Mouse (Mus musculus) intestine, embryonic 15.5 days (tissue): ENCODE results near the gene Nrde2. TPM values are rescaled to one million over a fixed set of nuclear protein-coding genes. Genes with fewer than 3 reads are reported as not detected.
A peak's percentile ranks its signal among the peaks of the same experiment; 100 is the strongest.

ENCODE experiments used
- ATAC-seq: fragments of 200-750 bp; cut with Nextera tagmentation; 2 replicates; pipeline ENCODE4 v1.8.0; 2017; ENCODE audit warnings: moderate TSS enrichment, moderate library complexity
- H3K27ac ChIP-seq: fragments of 300-500 bp; sonication (generic); 2 replicates; pipeline ENCODE4 v1.5.1; 2015; ENCODE audit warnings: mild to moderate bottlenecking, inconsistent platforms
- H3K27me3 ChIP-seq: fragments of 300-500 bp; sonication (generic); replicated peaks from 2 replicates; pipeline ENCODE4 v1.6.1; 2015; ENCODE audit warnings: inconsistent platforms
- H3K36me3 ChIP-seq: fragments of 300-500 bp; sonication (generic); 2 replicates; pipeline ENCODE4 v1.6.1; 2015; ENCODE audit warnings: inconsistent platforms
- H3K4me1 ChIP-seq: fragments of 300-500 bp; sonication (generic); replicated peaks from 2 replicates; pipeline ENCODE4 v1.6.1; 2015; ENCODE audit warnings: inconsistent platforms
- H3K4me2 ChIP-seq: fragments of 300-500 bp; sonication (generic); replicated peaks from 2 replicates; pipeline ENCODE4 v1.6.1; 2015; ENCODE audit warnings: mild to moderate bottlenecking, inconsistent platforms
- H3K4me3 ChIP-seq: fragments of 300-500 bp; sonication (generic); replicated peaks from 2 replicates; pipeline ENCODE4 v1.5.1; 2015; ENCODE audit warnings: inconsistent platforms
- H3K9ac ChIP-seq: fragments of 300-500 bp; sonication (generic); 2 replicates; pipeline ENCODE4 v1.6.1; 2015; ENCODE audit warnings: inconsistent platforms
- H3K9me3 ChIP-seq: fragments of 300-500 bp; sonication (generic); 2 replicates; pipeline ENCODE4 v1.6.1; 2016; ENCODE audit warnings: inconsistent platforms
- WGBS: fragments of 180-500 bp; shearing (Covaris S2); methylation state at CpG from one replicate; pipeline ENCODE4 v1.1.7; 2015; 5-methylcytosine and 5-hydroxymethylcytosine counted together
- polyA plus RNA-seq: library from polyadenylated mRNA; unstranded; fragments of >200 nt; fragmentation: Nextera tagmentation; extraction: Ambion mirVana; gene quantifications from 2 replicates; pipeline ENCODE4 v1.2.1, GENCODE M21; 2015

Gene Nrde2
- polyA plus RNA-seq, 1 experiment from 2014 or later = 12.1 TPM

DNA sequence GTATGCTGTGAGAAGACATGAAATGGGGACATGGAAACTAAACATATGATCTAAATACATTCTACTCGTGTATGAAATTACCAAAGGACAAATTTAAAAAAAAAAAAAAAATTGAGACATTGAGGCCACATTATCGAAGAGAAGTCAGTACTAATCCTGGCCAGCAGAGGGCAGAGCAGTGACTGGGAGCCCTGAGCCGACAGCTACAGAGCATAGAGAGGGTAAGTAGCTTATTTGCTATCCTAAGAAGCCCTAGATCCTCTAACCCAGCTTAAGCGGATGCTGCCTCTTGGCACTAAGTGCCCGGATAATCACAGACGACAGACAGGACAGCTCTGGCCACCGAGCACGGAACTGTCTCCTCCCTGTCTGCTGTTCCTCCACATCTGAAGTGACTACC lies 27.8 kb downstream of the Nrde2 start:
- Histone ChIP-seq H3K36me3 (peaks cover 24% of the 10 kb centered on the region), H3K27ac (no peak overlapping the region), H3K4me2 (no peak overlapping the region), H3K4me3 (no peak overlapping the region), H3K9me3 (no peaks in the 10 kb centered on the region), H3K4me1 (peaks cover 5% of the 10 kb centered on the region; the same call in 1 of the 2 replicates), H3K27me3 (no peaks in the 10 kb centered on the region), H3K9ac (no peak overlapping the region)
- WGBS = 50% methylated on average over 8 of the region's 8 CpGs
- ATAC-seq = peak; percentile 50; the same call in 1 of the 2 replicates

DNA sequence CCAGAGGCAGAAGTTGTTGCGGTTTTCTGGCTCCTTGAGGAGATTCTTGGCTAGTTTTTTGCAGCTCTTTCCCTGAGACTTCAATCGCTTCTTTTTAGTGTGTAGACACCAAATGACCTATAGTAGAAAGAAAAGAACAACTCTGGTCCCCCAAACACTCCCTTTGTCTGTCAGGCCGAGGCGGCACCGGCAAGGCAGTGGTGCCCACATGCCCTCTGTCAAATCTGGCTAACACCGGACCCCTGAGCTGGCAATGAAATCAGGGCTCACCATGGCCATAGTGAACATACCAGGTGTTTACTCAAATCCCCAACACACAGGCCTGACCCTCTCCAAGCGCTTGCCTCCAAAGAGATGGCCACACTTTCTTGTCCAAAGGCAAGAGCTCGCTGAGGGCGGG lies 28.3 kb downstream of the Nrde2 start:
- no peaks in the 10 kb centered on the region for H3K9me3 ChIP-seq
- peaks cover 21% of the 10 kb centered on the region for H3K36me3 ChIP-seq
- no peak overlapping the region for H3K4me2 ChIP-seq
- no peak for ATAC-seq
- H3K4me3 ChIP-seq = no peak overlapping the region
- no peak overlapping the region for H3K9ac ChIP-seq
- no peaks in the 10 kb centered on the region for H3K27me3 ChIP-seq
- no peak overlapping the region for H3K27ac ChIP-seq
- peaks cover 5% of the 10 kb centered on the region; the same call in 1 of the 2 replicates for H3K4me1 ChIP-seq
- WGBS = 92% methylated on average over 9 of the region's 9 CpGs

GRCm38 (mm10) chr12:100128961-100129360 lies 30.5 kb downstream of the Nrde2 start:
- no peak overlapping the region for H3K27ac ChIP-seq
- H3K4me1 ChIP-seq = peaks cover 5% of the 10 kb centered on the region; the same call in 1 of the 2 replicates
- H3K36me3 ChIP-seq = peaks cover 30% of the 10 kb centered on the region
- H3K27me3 ChIP-seq = no peaks in the 10 kb centered on the region
- H3K9me3 ChIP-seq = no peaks in the 10 kb centered on the region
- no peak for ATAC-seq
- no peak overlapping the region for H3K4me2 ChIP-seq
- no peak overlapping the region for H3K9ac ChIP-seq
- 62% methylated on average over 8 of the region's 8 CpGs for WGBS
- H3K4me3 ChIP-seq = no peak overlapping the region

DNA sequence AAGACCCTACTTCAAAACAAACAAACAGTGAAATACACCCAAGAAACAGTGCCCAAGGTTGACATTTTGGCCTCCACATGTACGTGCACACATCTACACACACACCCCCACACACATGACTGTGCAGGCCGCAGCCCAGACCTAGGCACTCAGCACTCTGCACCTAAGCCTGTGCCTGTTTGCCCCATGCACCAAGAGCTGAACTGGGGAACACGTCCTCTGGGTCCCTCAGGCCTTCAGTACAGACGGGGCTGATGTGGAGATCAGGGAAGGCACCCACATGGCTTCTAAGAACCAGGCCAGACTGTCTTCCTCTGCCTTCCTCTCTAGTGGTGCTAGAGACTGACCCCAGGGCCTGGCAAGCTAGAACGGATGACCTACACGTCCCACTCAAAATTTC lies 30.9 kb downstream of the Nrde2 start:
- Histone ChIP-seq H3K4me1 (peaks cover 5% of the 10 kb centered on the region; the same call in 1 of the 2 replicates), H3K27me3 (no peaks in the 10 kb centered on the region), H3K27ac (0 out of 2 replicates have a peak overlapping the region, but pooled peaks have one; percentile 6), H3K9ac (no peak overlapping the region), H3K36me3 (peaks cover 32% of the 10 kb centered on the region), H3K9me3 (no peaks in the 10 kb centered on the region), H3K4me2 (no peak overlapping the region), H3K4me3 (no peak overlapping the region)
- ATAC-seq = no peak
- WGBS = 58% methylated on average over 6 of the region's 6 CpGs

DNA sequence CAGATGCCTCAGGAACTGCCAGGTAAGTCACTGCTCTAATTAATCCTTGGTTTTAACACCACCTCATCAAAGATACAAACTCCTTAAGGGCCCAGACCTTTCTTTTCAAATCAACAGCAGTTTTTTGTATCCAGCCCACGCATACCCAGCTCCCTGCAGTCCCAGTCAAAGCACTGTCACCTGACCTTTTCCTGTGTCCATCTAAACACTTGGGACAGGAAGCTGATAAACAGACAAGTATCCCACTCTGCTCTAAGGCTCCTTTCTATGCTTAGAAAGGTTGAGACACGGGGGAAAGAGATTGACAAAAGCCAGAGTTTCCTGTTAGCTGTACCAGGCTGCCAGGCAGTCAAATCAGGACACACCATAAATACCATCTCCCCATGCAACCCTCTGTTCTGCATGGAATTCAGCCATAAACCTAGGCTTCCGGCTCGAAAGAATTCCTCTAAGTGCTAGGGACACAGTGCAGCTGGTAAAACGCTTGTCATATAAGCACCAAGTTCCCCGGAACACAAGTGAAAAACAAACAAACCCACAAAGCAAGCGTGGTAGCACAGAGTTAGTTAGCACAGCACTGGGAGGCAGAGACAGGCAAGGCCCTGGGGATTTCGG lies 31.5 kb downstream of the Nrde2 start:
- no peak overlapping the region for H3K4me3 ChIP-seq
- H3K9me3 ChIP-seq = no peaks in the 10 kb centered on the region
- H3K36me3 ChIP-seq = peaks cover 38% of the 10 kb centered on the region
- H3K27ac ChIP-seq = peak overlapping the region; percentile 6; the same call in 1 of the 2 replicates
- WGBS = 33% methylated on average over 8 of the region's 8 CpGs
- peaks cover 5% of the 10 kb centered on the region; the same call in 1 of the 2 replicates for H3K4me1 ChIP-seq
- H3K27me3 ChIP-seq = no peaks in the 10 kb centered on the region
- no peak overlapping the region for H3K9ac ChIP-seq
- no peak overlapping the region for H3K4me2 ChIP-seq
- no peak for ATAC-seq

DNA sequence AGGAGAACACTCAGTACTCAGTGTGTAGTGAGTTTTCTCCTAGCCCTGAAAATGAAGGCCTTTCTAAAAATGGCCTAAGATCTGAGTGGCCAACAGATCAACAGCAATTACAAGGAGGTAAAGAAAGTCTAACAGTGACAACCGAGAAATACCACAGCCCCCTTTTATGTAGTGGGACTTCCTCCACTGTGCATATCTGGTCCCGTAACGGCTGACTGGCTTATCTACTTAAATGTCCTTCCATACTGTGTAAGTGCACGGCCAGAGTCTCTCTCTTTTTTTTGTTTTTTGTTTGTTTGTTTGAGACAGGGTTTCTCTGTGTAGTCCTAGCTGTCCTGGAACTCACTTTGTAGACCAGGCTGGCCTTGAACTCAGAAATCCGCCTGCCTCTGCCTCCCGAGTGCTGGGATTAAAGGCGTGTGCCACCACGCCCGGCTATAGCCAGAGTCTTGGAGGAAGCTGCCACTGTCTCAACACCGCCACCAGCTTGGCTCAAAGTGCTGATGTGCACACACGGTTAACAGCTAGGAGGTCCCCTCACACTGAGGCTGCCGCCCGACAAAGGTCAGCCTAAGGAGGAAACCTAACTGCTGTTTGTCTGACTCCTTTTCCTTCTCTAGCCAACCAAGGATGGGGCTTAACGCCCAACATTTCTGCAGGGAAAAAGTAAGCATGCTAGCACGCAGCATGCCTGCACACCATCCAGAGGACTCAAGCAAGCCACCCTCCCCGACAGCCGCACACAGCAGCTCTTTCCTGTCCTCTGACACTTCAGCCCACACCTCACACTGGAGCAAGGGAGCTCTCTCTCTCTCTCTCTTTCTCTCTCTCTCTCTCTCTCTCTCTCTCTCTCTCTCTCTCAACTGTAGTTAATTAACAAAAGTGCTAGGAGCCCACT lies 32.2 kb downstream of the Nrde2 start:
- Histone ChIP-seq H3K36me3 (peaks cover 39% of the 10 kb centered on the region), H3K27me3 (no peaks in the 10 kb centered on the region), H3K4me3 (no peak overlapping the region), H3K9me3 (no peaks in the 10 kb centered on the region), H3K9ac (no peak overlapping the region), H3K27ac (no peak overlapping the region; the same call in 1 of the 2 replicates), H3K4me2 (no peak overlapping the region), H3K4me1 (peaks cover 5% of the 10 kb centered on the region; the same call in 1 of the 2 replicates)
- no peak for ATAC-seq
- 66% methylated on average over 17 of the region's 17 CpGs for WGBS

- ATAC-seq = no peak
- H3K4me2 ChIP-seq = no peak overlapping the region
- peaks cover 43% of the 10 kb centered on the region for H3K36me3 ChIP-seq
- H3K9ac ChIP-seq = no peak overlapping the region
- no peaks in the 10 kb centered on the region for H3K27me3 ChIP-seq
- H3K4me1 ChIP-seq = peaks cover 5% of the 10 kb centered on the region; the same call in 1 of the 2 replicates
- H3K27ac ChIP-seq = no peak overlapping the region
- no peak overlapping the region for H3K4me3 ChIP-seq
- 83% methylated on average over 16 of the region's 16 CpGs for WGBS
- H3K9me3 ChIP-seq = no peaks in the 10 kb centered on the region
Measured at GRCm38 (mm10) chr12:100124913-100125798, 34.3 kb downstream of the Nrde2 start.

GRCm38 (mm10) chr12:100123476-100123875 lies 36.0 kb downstream of the Nrde2 start:
- Histone ChIP-seq H3K4me3 (no peak overlapping the region), H3K9ac (no peak overlapping the region), H3K9me3 (no peaks in the 10 kb centered on the region), H3K36me3 (peaks cover 48% of the 10 kb centered on the region), H3K4me2 (no peak overlapping the region), H3K27me3 (no peaks in the 10 kb centered on the region), H3K4me1 (peaks cover 5% of the 10 kb centered on the region; the same call in 1 of the 2 replicates), H3K27ac (no peak overlapping the region)
- ATAC-seq = no peak
- WGBS = 77% methylated on average over 9 of the region's 9 CpGs

DNA sequence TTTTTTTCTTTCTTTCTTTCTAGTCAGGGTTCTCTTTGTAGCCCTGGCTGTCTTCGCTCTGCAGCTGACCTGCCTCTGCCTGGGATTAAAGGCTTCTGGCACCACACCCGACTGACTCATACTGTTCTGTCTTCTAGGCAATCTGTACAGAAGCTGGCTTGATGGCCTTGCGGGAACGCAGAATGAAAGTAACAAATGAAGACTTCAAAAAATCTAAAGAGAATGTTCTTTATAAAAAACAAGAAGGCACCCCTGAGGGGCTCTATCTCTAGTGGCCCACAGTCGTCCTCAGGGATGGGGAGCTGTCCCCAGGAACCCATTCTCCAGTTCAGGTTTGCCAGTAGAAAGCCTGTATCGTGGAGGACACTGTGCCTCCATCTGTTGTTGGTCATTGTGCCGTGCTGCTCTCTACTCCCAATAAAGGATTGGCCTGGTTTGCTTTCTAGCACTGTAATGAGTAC lies 36.5 kb downstream of the Nrde2 start:
- WGBS = 78% methylated on average over 7 of the region's 7 CpGs
- Histone ChIP-seq H3K27me3 (no peaks in the 10 kb centered on the region), H3K4me2 (no peak overlapping the region), H3K9me3 (no peaks in the 10 kb centered on the region), H3K36me3 (peaks cover 53% of the 10 kb centered on the region), H3K4me3 (no peak overlapping the region), H3K27ac (no peak overlapping the region), H3K9ac (no peak overlapping the region), H3K4me1 (peaks cover 5% of the 10 kb centered on the region; the same call in 1 of the 2 replicates)
- ATAC-seq = no peak

- peaks cover 57% of the 10 kb centered on the region for H3K36me3 ChIP-seq
- H3K9ac ChIP-seq = no peak overlapping the region
- 94% methylated on average over 5 of the region's 5 CpGs for WGBS
- no peaks in the 10 kb centered on the region for H3K27me3 ChIP-seq
- H3K4me1 ChIP-seq = peaks cover 7% of the 10 kb centered on the region
- 0 out of 2 replicates have a peak, but pooled peaks have one; percentile 14 for ATAC-seq
- no peak overlapping the region for H3K4me2 ChIP-seq
- H3K9me3 ChIP-seq = no peaks in the 10 kb centered on the region
- no peak overlapping the region for H3K4me3 ChIP-seq
- H3K27ac ChIP-seq = no peak overlapping the region
Measured at GRCm38 (mm10) chr12:100115982-100116381, 43.5 kb downstream of the Nrde2 start.

- ATAC-seq = peak; percentile 86
- no peaks in the 10 kb centered on the region for H3K9me3 ChIP-seq
- H3K4me1 ChIP-seq = peaks cover 12% of the 10 kb centered on the region
- peak within 1 kb of the TSS; percentile 85 for H3K27ac ChIP-seq
- H3K4me3 ChIP-seq = peak within 1 kb of the TSS; percentile 84
- WGBS = under 1% methylated on average over 58 of the region's 58 CpGs
- peak within 1 kb of the TSS; percentile 81 for H3K4me2 ChIP-seq
- H3K9ac ChIP-seq = peak within 1 kb of the TSS; percentile 77
- no peaks in the 10 kb centered on the region for H3K27me3 ChIP-seq
- H3K36me3 ChIP-seq = 0 out of 2 replicates have a peak, but pooled peaks cover 3% of the 10 kb centered on the region
Measured at GRCm38 (mm10) chr12:100109986-100110696, 49.3 kb downstream of the Nrde2 start, which contains the start of gene Psmc1. Psmc1 (plus strand) TSS chr12:100110154.
